Mouse (Mus musculus) spleen, adult 2 months (tissue): Measurements from ENCODE around the gene Col6a5. TPM values are rescaled to one million over a fixed set of nuclear protein-coding genes. Genes with fewer than 3 reads are reported as not detected.
"Not testable (repeated sequence)": the region's sequence is repeated elsewhere in the genome, so short reads cannot be mapped to it uniquely, and the experiment has no call there.

Experiments used
- DNase-seq, 2 experiments: peaks; one replicate each; pipeline versions ENCODE4 v3.0.0 to v3.0.0-alpha.2; 2012 to 2021; ENCODE audit warnings: low spot score in 2 of 2, low read depth in 1 of 2
- H3K27ac ChIP-seq: fragments of 200-500 bp; 2 replicates; pipeline ENCODE4 v1.5.1; 2012; ENCODE audit warnings: low read length, inconsistent platforms; ENCODE audit not compliant: insufficient read depth
- H3K27me3 ChIP-seq: fragments of 200-500 bp; 2 replicates; pipeline ENCODE4 v1.6.1; 2012; ENCODE audit warnings: mild to moderate bottlenecking, moderate library complexity, low read length, inconsistent platforms; ENCODE audit not compliant: control insufficient read depth, insufficient read depth
- H3K36me3 ChIP-seq: fragments of 200-500 bp; 2 replicates; pipeline ENCODE4 v1.6.1; 2012; ENCODE audit warnings: mild to moderate bottlenecking, low read length, inconsistent platforms; ENCODE audit not compliant: control insufficient read depth, insufficient read depth
- H3K4me1 ChIP-seq: fragments of 200-500 bp; 2 replicates; pipeline ENCODE4 v1.6.1; 2011; ENCODE audit warnings: inconsistent platforms; ENCODE audit not compliant: control insufficient read depth, insufficient read depth, insufficient read length
- H3K4me3 ChIP-seq: fragments of 200-500 bp; 2 replicates; pipeline ENCODE4 v1.5.1; 2011; ENCODE audit warnings: mild to moderate bottlenecking, inconsistent platforms; ENCODE audit not compliant: insufficient read depth, insufficient read length; ENCODE audit errors: extremely low read depth
- CTCF ChIP-seq: fragments of 200-500 bp; IDR thresholded peaks from 2 replicates; pipeline ENCODE4 v1.5.1; 2011; ENCODE audit warnings: mild to moderate bottlenecking, inconsistent platforms; ENCODE audit not compliant: insufficient read depth, insufficient read length, insufficient replicate concordance; ENCODE audit errors: extremely low read depth
- POLR2A ChIP-seq: fragments of 200-500 bp; IDR thresholded peaks from 2 replicates; pipeline ENCODE4 v1.6.1; 2011; ENCODE audit warnings: low read depth, low read length, inconsistent platforms
- WGBS: fragments of 180-500 bp; shearing (Covaris S2); methylation state at CpG from one replicate; pipeline ENCODE4 v1.1.7; 2018; 5-methylcytosine and 5-hydroxymethylcytosine counted together
- polyA plus RNA-seq: library from polyadenylated mRNA; depleted of rRNA; stranded (reverse); fragments of >200 nt; gene quantifications from 2 replicates; pipeline ENCODE4 v1.2.3, GENCODE M21; 2012

Col6a5 gene
- polyA plus RNA-seq, 1 experiment: 0.56 TPM

DNA sequence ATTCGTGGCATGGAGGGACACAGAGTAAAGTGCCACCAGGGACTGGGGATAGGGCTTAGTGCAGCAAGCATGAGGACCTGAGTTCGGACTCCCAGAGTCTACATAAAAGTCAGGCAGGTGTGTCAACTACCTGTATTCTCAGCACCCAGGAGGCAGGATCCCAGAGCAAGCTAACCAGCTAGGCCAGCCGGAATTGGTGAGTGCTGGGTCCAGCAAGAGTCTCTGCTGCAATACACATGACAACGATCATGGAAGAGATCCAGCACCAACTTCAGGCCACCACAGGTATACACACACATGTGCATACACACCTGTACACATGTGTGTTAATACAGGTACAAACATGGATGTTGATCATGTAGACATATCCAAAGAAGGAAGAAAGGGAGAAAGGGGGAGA, 112.0 kb downstream of the Col6a5 start:
- no peak for DNase-seq
- Histone ChIP-seq H3K36me3 (no peaks in the 10 kb centered on the region), H3K27me3 (no peaks in the 10 kb centered on the region), H3K4me1 (no peaks in the 10 kb centered on the region), H3K4me3 (no peak overlapping the region), H3K27ac (no peak overlapping the region)
- TF ChIP-seq POLR2A: no peak
- 83% methylated on average over 4 of the region's 4 CpGs for WGBS

DNA sequence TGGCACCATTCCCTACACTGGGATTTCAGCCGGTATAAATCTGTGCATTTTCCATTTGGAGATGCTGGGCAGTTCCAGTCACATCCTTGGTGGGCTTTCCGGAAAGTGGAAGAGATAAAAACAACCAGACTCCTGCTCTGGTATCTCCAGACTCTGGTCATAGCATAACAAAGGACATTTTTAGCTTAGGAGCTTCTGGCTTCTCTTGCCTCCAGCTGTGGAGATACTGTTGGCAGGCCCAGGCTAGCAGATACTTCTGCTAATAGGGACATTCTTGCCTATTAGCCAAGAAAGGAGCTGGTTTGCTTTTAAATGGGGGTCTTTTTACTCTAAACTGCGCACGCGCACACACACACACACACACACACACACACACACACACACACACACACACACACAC, 113.2 kb downstream of the Col6a5 start:
- no peak overlapping the region for H3K27ac ChIP-seq
- no peak overlapping the region for H3K4me3 ChIP-seq
- no peak for TF ChIP-seq POLR2A
- no peak for TF ChIP-seq CTCF
- no peaks in the 10 kb centered on the region for H3K4me1 ChIP-seq
- 75% methylated on average over 5 of the region's 5 CpGs for WGBS
- no peaks in the 10 kb centered on the region for H3K27me3 ChIP-seq
- no peak for DNase-seq
- no peaks in the 10 kb centered on the region for H3K36me3 ChIP-seq

DNA sequence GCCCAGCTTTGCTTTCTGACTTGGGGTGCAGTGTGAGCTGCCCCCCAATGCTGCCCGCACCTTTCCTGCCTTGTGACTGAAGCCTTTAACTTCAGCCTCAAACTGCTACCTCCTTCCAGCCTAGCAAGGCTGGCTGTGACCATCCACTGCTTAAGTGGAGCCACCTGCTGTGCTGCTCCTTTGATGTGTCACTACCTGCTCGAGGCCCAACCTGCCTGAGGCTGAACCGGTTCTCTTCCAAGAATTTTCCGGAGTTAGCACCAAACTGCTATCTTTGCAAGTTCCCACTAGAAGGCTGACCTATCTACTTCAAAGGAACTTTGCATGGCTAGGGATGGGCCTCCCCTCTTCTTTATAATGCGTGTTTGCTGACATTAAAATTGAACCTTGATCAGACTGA, 119.1 kb downstream of the Col6a5 start:
- not testable (repeated sequence) for H3K27me3 ChIP-seq, H3K27ac ChIP-seq, H3K36me3 ChIP-seq, DNase-seq, H3K4me1 ChIP-seq, H3K4me3 ChIP-seq
- WGBS: 49% methylated on average over 5 of the region's 5 CpGs

DNA sequence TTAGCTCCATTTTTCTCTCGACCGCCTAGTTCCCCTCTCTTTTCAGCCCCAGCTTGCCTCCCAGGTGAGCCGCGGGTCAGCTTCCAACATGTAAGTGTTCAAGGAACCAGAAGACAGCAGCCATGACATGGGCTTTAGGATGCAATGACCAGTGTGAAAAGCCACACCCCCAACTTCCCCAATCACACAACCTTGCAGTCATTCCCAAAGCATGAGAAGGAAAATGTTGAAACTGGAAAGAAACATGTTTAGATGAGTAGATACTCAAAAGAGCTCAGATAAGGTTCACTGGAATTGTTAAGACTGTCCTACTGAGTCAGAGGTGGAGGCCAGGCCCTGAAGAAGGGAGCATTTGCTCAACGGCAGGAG, 121.3 kb downstream of the Col6a5 start:
- Histone ChIP-seq H3K4me3 (no peak overlapping the region), H3K27ac (no peak overlapping the region), H3K36me3 (no peaks in the 10 kb centered on the region), H3K4me1 (no peaks in the 10 kb centered on the region), H3K27me3 (no peaks in the 10 kb centered on the region)
- no peak for DNase-seq
- no peak for TF ChIP-seq POLR2A
- no peak for TF ChIP-seq CTCF
- WGBS: 85% methylated on average over 5 of the region's 5 CpGs

DNA sequence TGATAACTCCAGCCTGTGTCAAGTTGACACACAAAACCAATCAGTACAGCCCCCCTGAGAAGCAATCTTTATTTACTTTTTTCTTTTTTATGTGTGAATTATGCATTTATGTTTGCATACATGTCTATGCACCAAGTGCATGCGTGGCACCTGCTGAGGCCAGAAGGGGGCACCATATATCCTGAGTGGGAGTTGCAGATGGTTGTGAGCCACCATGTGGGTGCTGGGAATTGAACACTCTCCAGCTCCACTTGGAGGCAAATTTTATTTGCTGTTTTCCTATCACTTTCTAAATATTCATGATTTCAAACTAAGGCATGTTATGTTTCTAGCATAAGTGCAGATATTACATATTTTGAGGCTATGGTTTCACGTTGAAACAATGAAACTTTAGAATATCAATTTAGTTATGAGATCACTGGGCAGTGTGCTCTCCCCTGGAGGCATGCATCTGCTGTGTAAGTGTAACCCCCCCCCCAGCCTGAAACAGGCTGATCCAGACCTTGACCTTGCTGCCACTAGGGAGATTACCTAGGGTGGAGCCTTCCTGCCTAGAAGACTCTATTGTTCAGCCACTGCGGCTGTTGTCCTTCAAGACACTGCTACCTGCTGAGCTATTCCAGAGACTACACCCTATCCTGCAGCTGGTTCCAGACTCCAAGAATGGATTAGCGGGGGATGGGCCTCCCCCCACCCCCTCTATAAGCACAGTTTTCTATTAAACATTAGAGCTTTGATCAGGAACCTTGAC, 121.9 kb downstream of the Col6a5 start:
- 92% methylated on average over 4 of the region's 4 CpGs for WGBS
- no peaks in the 10 kb centered on the region for H3K36me3 ChIP-seq
- TF ChIP-seq CTCF (no peak), POLR2A (no peak)
- no peaks in the 10 kb centered on the region for H3K4me1 ChIP-seq
- H3K4me3 ChIP-seq: no peak overlapping the region
- DNase-seq: no peak
- no peak overlapping the region for H3K27ac ChIP-seq
- no peaks in the 10 kb centered on the region for H3K27me3 ChIP-seq

DNA sequence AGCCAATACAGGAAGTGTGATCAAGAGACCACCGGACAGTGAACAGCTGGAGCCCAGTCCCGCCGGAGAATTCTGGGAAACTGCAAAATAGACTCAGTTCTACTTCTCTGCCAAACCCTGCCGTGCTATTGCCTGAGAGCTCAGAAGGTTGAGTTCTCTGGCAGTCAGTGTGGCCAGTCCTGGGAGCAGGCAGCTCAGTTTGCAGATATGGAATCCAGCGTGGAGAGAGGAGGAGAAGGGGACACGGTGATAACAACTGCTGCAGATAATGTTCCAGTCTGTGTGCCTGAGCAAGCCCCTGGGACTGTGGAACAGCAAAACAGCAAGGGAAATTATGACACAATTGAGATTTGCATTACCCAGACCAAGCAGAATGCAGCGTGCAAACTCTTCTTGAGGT, 124.9 kb downstream of the Col6a5 start:
- Histone ChIP-seq H3K36me3 (no peaks in the 10 kb centered on the region), H3K4me1 (no peaks in the 10 kb centered on the region; the same call in 1 of the 2 replicates), H3K27ac (no peak overlapping the region), H3K4me3 (no peak overlapping the region), H3K27me3 (no peaks in the 10 kb centered on the region)
- TF ChIP-seq CTCF: no peak
- no peak for TF ChIP-seq POLR2A
- DNase-seq: no peak
- WGBS: 69% methylated on average over 7 of the region's 7 CpGs

DNA sequence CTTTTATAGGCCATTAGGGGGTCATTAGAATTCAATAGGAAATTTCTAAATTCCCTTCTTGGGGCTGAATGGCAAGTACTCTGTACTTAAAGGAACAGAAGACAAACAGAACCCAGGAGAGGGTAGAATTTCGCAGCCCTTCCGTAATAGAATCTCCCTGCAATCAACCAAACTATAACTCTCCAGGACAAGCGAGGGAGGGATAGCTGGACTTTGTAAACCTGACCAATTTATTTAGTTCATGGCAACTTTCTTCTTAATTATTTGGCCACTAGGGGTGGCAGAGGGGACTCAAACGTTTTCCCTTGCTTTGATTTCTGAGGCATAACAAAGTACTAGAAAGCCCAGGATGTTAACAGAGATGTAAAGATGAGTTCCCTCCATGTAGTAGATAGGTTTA, 125.6 kb downstream of the Col6a5 start:
- WGBS: 64% methylated on average over 4 of the region's 4 CpGs
- Histone ChIP-seq H3K4me1 (no peaks in the 10 kb centered on the region; the same call in 1 of the 2 replicates), H3K27me3 (no peaks in the 10 kb centered on the region), H3K27ac (no peak overlapping the region), H3K4me3 (no peak overlapping the region), H3K36me3 (no peaks in the 10 kb centered on the region)
- no peak for DNase-seq
- no peak for TF ChIP-seq CTCF
- no peak for TF ChIP-seq POLR2A

DNA sequence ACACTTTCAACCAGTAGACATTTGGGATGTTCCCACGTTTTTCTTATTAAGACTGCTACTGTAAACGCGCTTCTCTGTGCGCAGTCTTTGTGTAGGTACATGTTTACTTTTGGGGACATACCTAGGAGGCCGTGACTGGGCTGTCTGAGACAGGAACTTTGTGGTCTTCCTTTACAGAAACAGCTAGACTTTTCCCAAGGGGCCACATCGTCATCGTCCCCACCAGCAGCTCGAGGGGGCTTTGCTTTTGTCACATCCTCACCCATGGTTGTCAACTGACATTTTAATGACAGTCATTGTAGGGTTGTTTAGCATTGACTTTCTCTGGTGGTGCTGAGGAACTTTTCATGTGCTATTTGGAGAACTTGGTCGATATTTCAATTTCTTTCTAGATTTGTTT, 129.2 kb downstream of the Col6a5 start:
- WGBS: 52% methylated on average over 9 of the region's 9 CpGs
- no peaks in the 10 kb centered on the region for H3K27me3 ChIP-seq
- no peak overlapping the region for H3K27ac ChIP-seq
- peak; percentile 5 to 31 for DNase-seq
- H3K4me1 ChIP-seq: no peaks in the 10 kb centered on the region; the same call in 1 of the 2 replicates
- H3K4me3 ChIP-seq: no peak overlapping the region
- TF ChIP-seq CTCF: no peak
- no peak for TF ChIP-seq POLR2A
- no peaks in the 10 kb centered on the region for H3K36me3 ChIP-seq
